Mouse (Mus musculus) cerebellum, postnatal 4 days (tissue): ENCODE results near the gene Agpat2.

Experiments
- DNase-seq, 2 experiments: peaks; one replicate each; pipeline ENCODE4 v3.0.0; 2022; ENCODE audit warnings: low spot score in 2 of 2, mixed read lengths in 1 of 2

The Agpat2 gene

GRCm38 (mm10) chr2:26603720-26604671 lies at the start of gene Agpat2:
Gene Agpat2 (minus strand): TSS chr2:26604417.
- peak in 1 of 2 experiments; percentile 49 for DNase-seq

DNA sequence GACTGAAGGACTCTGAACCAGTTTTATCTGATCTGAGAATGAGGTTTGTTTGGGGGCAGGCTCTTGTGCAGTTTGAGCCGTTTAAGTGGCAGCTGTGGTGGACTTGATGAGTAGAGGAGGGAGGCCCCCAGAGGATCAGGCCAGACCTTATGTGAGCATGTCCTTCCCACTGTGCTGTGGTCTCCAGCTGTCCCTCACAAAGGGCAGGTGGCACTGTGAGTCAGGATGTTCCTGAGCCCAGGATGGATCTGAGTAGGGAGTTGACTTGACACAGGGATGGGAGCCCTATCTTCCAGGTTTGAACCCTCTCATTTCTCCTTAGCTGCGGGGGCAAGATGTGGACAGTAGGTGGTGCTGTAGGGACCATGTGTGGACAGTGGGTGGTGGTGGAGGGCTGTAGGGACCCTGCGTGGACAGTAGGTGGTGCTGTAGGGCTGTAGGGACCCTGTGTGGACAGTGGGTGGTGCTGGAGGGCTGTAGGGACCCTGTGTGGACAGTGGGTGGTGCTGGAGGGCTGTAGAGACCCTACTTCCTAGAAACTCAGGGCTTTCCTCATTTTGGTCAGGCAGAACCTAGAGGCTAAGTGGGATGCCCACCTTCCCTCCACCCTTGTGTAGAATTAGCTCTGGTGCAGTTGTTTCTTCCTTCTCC lies 42.6 kb upstream of the Agpat2 start:
- peak in 1 of 2 experiments; percentile 77 for DNase-seq

- DNase-seq = no peak
Observed at GRCm38 (mm10) chr2:26643942-26644341, 39.7 kb upstream of the Agpat2 start.

DNA sequence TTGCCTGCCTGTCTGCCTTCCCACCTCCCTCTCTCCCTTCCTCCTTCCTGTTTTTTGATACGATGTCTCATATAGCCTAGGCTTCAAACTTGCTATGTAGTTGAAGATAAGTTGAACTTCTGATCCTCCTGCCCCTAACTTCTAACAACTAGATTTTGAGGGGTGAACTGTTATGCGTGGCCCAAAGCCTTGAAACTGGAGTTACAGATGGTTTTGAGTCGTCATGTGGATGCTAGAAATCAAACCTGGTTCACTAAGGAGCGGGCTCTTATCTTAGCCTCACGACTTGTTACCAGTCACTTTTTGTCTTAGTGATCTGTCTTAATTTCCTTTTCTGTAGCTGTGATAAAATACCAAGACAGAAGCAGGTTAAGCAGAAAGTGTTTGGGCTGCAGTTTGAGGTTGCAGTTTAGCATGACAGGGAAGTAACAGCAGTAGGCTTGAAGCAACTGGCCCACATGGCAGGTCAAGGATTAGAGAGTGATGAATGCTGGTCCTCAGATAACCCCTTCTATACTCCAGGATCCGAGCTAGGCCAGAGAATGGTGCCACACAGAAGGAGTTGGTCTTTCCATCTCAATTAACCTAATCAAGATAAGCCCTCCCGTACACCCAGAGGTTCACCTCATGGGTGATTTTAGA lies 36.9 kb upstream of the Agpat2 start:
- no peak for DNase-seq

GRCm38 (mm10) chr2:26639838-26640830 lies 35.9 kb upstream of the Agpat2 start:
- peak; percentile 100 for DNase-seq

- no peak for DNase-seq
Observed at GRCm38 (mm10) chr2:26639083-26639482, 34.9 kb upstream of the Agpat2 start.

- no peak for DNase-seq
Observed at GRCm38 (mm10) chr2:26638572-26638971, 34.4 kb upstream of the Agpat2 start.

DNA sequence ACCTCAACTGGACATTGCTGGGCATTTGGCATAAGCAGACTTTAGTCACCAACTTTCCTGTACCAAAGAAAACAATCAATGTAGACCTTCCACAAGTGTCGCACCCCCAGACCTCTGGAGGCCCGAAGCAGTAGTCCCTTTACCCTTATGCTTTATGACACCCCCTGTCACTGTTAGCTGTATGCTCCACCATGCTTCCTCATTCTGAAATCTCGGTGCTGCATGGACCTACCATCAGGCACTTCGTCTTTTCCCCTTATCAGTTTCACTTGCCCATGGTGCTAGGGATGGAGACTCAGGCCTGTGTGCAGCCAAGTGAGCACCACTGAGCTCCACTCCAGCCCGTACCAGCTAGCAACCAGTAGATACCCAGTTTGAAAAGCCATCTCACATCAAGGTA lies 33.8 kb upstream of the Agpat2 start:
- DNase-seq = no peak

DNA sequence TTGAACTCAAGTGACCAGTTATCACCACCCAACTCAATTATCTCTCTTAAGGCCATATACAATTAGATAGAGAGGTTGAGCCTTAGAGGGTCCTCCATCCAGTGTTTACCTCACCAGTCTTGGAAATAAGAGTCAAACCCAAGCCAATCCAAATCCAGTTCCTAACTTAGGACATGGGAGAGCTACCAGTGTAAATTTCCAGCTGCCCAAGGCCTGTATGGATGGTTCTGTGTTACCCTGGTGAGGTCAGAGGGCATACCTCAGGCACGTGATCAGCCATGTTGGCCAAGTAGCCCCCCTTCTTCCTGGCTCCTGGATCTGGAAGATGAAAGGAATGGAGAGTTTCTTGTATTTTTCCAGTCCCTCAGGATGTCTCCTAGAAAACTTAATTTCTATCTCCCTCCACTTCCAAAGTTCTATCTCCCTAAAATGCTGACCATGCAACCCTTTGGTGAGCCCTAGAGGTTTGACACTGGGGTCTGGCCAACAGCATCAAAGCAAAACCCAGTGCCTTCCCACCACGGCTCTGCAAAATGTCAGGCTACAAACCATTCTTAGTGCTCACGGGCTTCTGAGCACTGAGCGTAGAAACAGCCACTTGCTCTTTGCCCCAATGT lies 33.2 kb upstream of the Agpat2 start:
- DNase-seq = no peak

DNA sequence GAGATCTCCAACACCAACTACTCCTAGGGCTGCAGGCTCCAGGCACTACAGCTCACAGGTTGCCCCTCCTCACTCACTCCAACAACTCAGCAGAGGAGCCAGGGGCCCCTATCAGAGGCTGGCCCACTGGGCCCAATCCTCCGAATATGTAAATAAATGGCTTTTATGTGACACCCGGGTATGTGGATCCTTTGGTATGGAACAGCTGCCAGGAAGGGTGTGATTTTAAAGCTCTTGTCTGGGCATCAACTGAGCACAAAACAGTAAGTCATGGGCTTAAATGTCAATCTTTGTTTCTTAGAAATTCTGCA lies 32.1 kb upstream of the Agpat2 start:
- DNase-seq = no peak

- DNase-seq = no peak
Observed at GRCm38 (mm10) chr2:26635489-26636324, 31.5 kb upstream of the Agpat2 start.

DNA sequence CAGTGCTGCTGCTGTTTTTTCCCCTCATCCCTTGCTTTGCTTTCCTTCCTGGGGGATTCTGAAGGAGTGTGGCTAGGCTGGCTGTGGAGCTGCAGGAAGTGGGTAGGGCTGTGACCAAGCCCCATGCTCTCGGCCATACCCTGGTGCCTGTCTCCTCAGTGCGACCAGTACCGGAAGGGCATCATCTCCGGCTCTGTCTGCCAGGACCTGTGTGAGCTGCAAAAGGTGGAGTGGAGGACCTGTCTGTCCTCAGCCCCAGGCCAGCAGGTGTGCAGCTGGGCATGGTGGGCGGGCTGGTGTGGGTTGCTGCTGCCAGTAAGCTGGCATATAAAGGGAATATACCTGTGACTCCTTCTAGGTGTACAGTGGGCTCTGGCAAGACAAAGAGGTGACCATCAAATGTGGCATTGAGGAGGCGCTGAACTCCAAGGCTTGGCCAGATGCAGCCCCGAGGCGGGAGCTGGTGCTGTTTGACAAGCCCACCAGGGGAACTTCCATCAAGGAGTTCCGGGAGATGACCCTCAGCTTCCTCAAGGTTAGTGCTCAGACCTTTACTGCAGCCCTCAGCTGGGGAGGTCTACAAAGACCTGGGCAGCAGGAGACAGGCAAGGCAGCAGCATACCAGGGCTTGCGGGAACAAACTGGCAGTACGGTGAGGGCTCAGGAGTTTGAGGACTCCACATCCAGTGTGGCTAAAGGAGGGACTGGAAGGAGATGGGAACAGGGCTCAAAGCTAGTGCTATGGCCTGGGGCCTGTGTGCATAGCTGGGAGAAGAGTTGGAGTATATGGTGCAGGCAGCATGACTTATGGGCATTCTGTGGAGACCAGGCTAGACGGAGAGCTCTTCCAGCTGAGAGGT lies 30.6 kb upstream of the Agpat2 start:
- DNase-seq = no peak

DNA sequence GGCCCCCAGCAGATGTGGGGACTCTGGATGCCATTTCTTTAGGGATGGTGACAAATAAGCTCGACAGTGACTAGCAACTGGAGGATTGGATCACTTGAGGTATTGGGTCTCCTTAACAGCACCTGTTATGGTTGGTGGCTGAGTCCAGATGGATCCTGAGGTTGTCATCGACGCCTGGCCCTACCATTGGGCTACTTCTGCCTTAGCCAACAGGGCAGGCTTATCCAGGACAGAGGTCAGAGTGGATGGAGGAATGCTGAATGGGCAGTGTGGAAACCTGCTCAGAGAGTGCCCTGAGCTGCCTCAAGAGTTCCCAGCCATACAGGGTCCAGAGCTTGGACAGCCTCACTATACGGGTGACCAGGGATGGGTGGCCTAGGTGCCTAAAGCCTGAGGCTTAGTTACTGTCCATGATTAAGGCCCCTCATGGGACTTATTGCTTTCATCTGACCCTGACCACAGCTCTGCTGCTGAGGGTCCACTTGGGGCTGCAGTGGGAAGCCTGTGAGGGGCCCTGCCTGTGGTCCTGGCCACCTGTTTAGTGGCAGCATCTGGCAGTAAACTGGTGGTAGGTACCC lies 29.8 kb upstream of the Agpat2 start:
- DNase-seq = no peak

DNA sequence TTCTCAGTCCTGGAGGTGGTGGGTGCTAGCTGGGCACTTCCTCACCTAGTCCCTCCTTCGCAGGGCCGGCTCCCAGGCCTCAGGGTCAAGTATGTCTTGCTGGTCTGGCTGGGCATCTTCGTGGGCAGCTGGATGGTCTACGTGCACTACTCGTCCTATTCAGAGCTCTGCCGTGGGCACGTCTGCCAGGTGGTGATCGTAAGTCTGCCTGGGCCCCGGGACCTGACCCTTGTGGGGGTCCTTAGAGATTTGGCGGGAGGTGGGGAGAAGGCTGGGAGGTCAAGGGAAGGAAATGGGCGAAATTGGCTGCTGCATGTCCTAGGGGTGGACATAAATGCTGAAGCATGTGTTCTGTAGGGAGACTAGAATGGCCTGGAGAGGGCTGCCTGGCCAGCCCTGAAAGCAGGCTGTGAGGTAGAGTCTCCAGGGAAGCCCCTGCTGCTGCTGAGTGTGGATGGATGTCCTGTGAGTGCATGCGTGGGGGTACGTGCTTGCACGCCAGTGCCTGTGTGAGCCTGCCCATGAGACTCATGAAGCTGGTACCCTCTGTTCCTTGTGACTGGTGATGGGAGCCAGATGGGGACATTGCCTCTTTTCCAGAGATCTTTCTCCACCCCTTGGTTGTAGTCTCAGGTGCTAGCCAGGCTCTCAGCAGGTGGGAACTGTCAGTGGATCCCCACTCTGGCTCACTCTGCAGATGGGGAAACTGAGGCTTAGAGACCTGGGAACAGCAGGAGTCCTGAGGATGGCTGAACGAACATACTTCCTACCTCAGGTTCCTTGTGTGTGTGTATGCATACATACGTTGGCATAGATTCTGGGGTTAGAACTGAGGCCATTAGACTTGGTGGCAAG lies 28.6 kb upstream of the Agpat2 start:
- DNase-seq = no peak

DNA sequence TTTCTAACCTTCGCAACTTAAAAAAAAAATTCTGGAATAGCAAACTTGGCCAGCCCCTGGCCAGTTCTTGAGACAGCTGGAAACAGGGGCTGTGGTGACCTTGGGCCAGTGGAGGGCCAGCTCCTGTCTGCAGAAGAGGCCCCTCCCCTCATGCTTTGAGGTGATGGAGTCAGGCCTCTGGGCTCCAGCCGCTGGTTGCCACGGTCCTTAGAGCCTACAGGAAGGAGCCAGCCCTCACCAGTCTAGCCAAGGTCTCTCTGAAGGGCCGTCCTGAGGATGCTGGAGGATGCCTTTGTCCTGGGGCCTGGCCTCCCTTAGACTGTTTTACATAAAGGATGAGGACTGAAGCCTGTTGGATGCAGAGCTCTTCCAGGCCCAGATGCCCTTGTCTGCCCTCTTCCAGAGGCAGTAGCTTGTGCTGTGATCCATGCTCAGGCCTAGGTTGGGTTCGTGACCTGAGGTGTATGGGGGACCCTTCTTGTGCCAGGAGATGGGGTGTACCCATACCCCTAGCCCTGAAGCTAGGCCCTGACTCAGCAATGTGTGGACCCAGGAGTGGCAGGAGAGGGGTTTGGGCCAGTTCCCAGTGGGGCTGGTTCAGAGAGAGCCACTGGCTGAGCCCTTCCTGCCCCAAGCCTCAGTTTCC lies 24.7 kb upstream of the Agpat2 start:
- no peak for DNase-seq

- peak; percentile 50 to 85 for DNase-seq
Observed at GRCm38 (mm10) chr2:26627921-26628739, 23.9 kb upstream of the Agpat2 start, which contains the start of gene Fam69b. Gene Fam69b (plus strand): TSS chr2:26628457.
